Comparison of ENCODE assay signal across 7 mouse cellular contexts in genomic region chr2:90744285-90745052, GRCm38 (mm10). TPM values are rescaled to one million over a fixed set of nuclear protein-coding genes. Genes with fewer than 3 reads are reported as not detected.
A peak's percentile ranks its signal among the peaks of the same experiment; 100 is the strongest.
DNase-seq lines count a peak whose midpoint lies in the region; ATAC-seq and TF ChIP-seq lines count a peak whose summit lies in the region.

No protein-coding gene starts in this region.

- no peak for TF ChIP-seq RAD21 in CH12.LX (IDR thresholded peaks at IDR 0.05; ENCODE audit: low read depth, low read length)

- peak; percentile 61 for DNase-seq in 3T3-L1 (ENCODE audit: low read depth, low spot score)
- peak; percentile 54 for DNase-seq in CH12.LX (ENCODE audit: extremely low read depth)
- DNase-seq in embryonic facial prominence, embryonic 10.5 days (ENCODE audit: low spot score) = no peak
- DNase-seq in frontal cortex, postnatal 10 days (ENCODE audit: low spot score in 2 of 2) = no peak

- no peaks in the 10 kb centered on the region for H3K27me3 ChIP-seq in CH12.LX (replicated peaks)
- H3K27me3 ChIP-seq in embryonic facial prominence, embryonic 10.5 days (replicated peaks; ENCODE audit: low read depth, poor library complexity, severe bottlenecking) = no peaks in the 10 kb centered on the region
- no peaks in the 10 kb centered on the region for H3K27me3 ChIP-seq in hindbrain, embryonic 12.5 days
- H3K27me3 ChIP-seq in liver, embryonic 15.5 days = no peaks in the 10 kb centered on the region
- H3K27me3 ChIP-seq in stomach, embryonic 14.5 days (ENCODE audit: control insufficient read depth, insufficient read depth, low read length) = no peaks in the 10 kb centered on the region

- peak overlapping the region; percentile 21 for H3K27ac ChIP-seq in CH12.LX (ENCODE audit: insufficient read depth, low read depth)
- H3K27ac ChIP-seq in embryonic facial prominence, embryonic 10.5 days (replicated peaks) = peak overlapping the region; percentile 98
- H3K27ac ChIP-seq in hindbrain, embryonic 12.5 days = peak overlapping the region; percentile 96
- H3K27ac ChIP-seq in liver, embryonic 15.5 days (replicated peaks) = peak overlapping the region; percentile 79
- H3K27ac ChIP-seq in stomach, embryonic 14.5 days (ENCODE audit: low read length) = peak overlapping the region; percentile 80

- dilution Hi-C loops in CH12.LX (cut with MboI; ENCODE audit: extremely low pct_ligation_motif_present, extremely low pct_unique_long_range_greater_than_20kb, low sequenced_read_pairs) = no loop called here

- TF ChIP-seq CTCF in CH12.LX (conservative IDR thresholded peaks at IDR 0.05 in 1 of 2, IDR thresholded peaks at IDR 0.05 in 1 of 2; ENCODE audit: low read depth in 2 of 2, low read length in 2 of 2) = no peak

- peak overlapping the region; percentile 100 for H3K9ac ChIP-seq in CH12.LX (ENCODE audit: insufficient read depth, low read depth)
- H3K9ac ChIP-seq in hindbrain, embryonic 12.5 days = peak overlapping the region; percentile 51; the same call in 1 of the 2 replicates
- peak overlapping the region; percentile 35; the same call in 1 of the 2 replicates for H3K9ac ChIP-seq in liver, embryonic 15.5 days
- no peak overlapping the region; the same call in 1 of the 2 replicates for H3K9ac ChIP-seq in stomach, embryonic 14.5 days (replicated peaks; ENCODE audit: low read depth, low read length)

- peaks cover 7 to 20% of the 10 kb centered on the region in 2 experiments for H3K36me3 ChIP-seq in CH12.LX (replicated peaks in 1 of 2; ENCODE audit: control insufficient read depth in 1 of 2, insufficient read depth in 1 of 2, low read length in 1 of 2)
- H3K36me3 ChIP-seq in embryonic facial prominence, embryonic 10.5 days (replicated peaks) = peaks cover 25% of the 10 kb centered on the region
- H3K36me3 ChIP-seq in hindbrain, embryonic 12.5 days = peaks cover 17% of the 10 kb centered on the region
- peaks cover 19% of the 10 kb centered on the region for H3K36me3 ChIP-seq in liver, embryonic 15.5 days (replicated peaks)
- H3K36me3 ChIP-seq in stomach, embryonic 14.5 days (ENCODE audit: control insufficient read depth, insufficient read depth, low read length) = peaks cover 6% of the 10 kb centered on the region

- TF ChIP-seq POLR2A in CH12.LX (IDR thresholded peaks at IDR 0.05; ENCODE audit: low read depth, low read length) = peak; percentile 25; the same call in 1 of the 2 replicates

- in situ Hi-C loops in CH12.LX (cut with MboI; ENCODE audit: low pct_ligation_motif_present, low pct_unique_long_range_greater_than_20kb, low sequenced_read_pairs) = no loop called here

- H3K4me3 ChIP-seq in CH12.LX (replicated peaks in 1 of 3; ENCODE audit: low read depth in 2 of 3, low read length in 2 of 3, poor library complexity in 1 of 3) = peak overlapping the region; percentile 71 to 97 (median 92)
- peak overlapping the region; percentile 94 for H3K4me3 ChIP-seq in embryonic facial prominence, embryonic 10.5 days
- peak overlapping the region; percentile 95 for H3K4me3 ChIP-seq in hindbrain, embryonic 12.5 days
- peak overlapping the region; percentile 97 for H3K4me3 ChIP-seq in liver, embryonic 15.5 days (replicated peaks)
- H3K4me3 ChIP-seq in stomach, embryonic 14.5 days (ENCODE audit: low read depth, low read length) = peak overlapping the region; percentile 26

- peak; percentile 15 for ATAC-seq in hindbrain, embryonic 12.5 days (ENCODE audit: low FRiP score)
- ATAC-seq in liver, embryonic 15.5 days (ENCODE audit: insufficient read depth) = no peak
- no peak for ATAC-seq in stomach, embryonic 14.5 days (ENCODE audit: insufficient number of reproducible peaks, insufficient read depth, low FRiP score, low read depth)

- WGBS in embryonic facial prominence, embryonic 10.5 days = 67% methylated on average over 12 of the region's 12 CpGs
- 63% methylated on average over 12 of the region's 12 CpGs for WGBS in hindbrain, embryonic 12.5 days
- 49% methylated on average over 12 of the region's 12 CpGs for WGBS in liver, embryonic 15.5 days (ENCODE audit: insufficient replicate concordance)
- WGBS in stomach, embryonic 14.5 days = 60% methylated on average over 12 of the region's 12 CpGs

- H3K4me1 ChIP-seq in CH12.LX (ENCODE audit: control insufficient read depth in 1 of 2, insufficient read depth in 2 of 2) = peaks cover 6 to 18% of the 10 kb centered on the region in 2 experiments
- H3K4me1 ChIP-seq in embryonic facial prominence, embryonic 10.5 days = peaks cover 12% of the 10 kb centered on the region
- H3K4me1 ChIP-seq in hindbrain, embryonic 12.5 days = peaks cover 24% of the 10 kb centered on the region
- H3K4me1 ChIP-seq in liver, embryonic 15.5 days (replicated peaks) = peaks cover 31% of the 10 kb centered on the region
- 0 out of 2 replicates have a peak, but pooled peaks cover 10% of the 10 kb centered on the region for H3K4me1 ChIP-seq in stomach, embryonic 14.5 days (ENCODE audit: control insufficient read depth, insufficient read depth, low read length)

- H3K4me2 ChIP-seq in CH12.LX (ENCODE audit: insufficient read depth, low read depth, poor library complexity, severe bottlenecking) = peak overlapping the region; percentile 65
- peak overlapping the region; percentile 57 for H3K4me2 ChIP-seq in hindbrain, embryonic 12.5 days (replicated peaks)
- H3K4me2 ChIP-seq in liver, embryonic 15.5 days = peak overlapping the region; percentile 76
- H3K4me2 ChIP-seq in stomach, embryonic 14.5 days (replicated peaks; ENCODE audit: low read depth, low read length) = peak overlapping the region; percentile 41

- peak; percentile 49 for TF ChIP-seq EP300 in CH12.LX (IDR thresholded peaks at IDR 0.05; ENCODE audit: low read length)

- H3K79me2 ChIP-seq in CH12.LX (replicated peaks; ENCODE audit: control insufficient read depth, extremely low read depth, insufficient read depth, poor library complexity, severe bottlenecking) = peaks cover 42% of the 10 kb centered on the region

- H3K9me3 ChIP-seq in CH12.LX (replicated peaks; ENCODE audit: low read length) = no peaks in the 10 kb centered on the region
- H3K9me3 ChIP-seq in embryonic facial prominence, embryonic 10.5 days = no peaks in the 10 kb centered on the region
- H3K9me3 ChIP-seq in hindbrain, embryonic 12.5 days (replicated peaks) = no peaks in the 10 kb centered on the region
- H3K9me3 ChIP-seq in liver, embryonic 15.5 days (replicated peaks) = no peaks in the 10 kb centered on the region
- no peaks in the 10 kb centered on the region for H3K9me3 ChIP-seq in stomach, embryonic 14.5 days (ENCODE audit: control insufficient read depth, low read depth, low read length)

TF ChIP-seq in CH12.LX, 34 proteins besides CTCF, POLR2A, EP300 and RAD21 (continues in another document):
- TF ChIP-seq SMC3 (IDR thresholded peaks at IDR 0.05; ENCODE audit: low read depth, low read length) (no peak), MYC (IDR thresholded peaks at IDR 0.05; ENCODE audit: low read depth, low read length) (no peak), JUN (IDR thresholded peaks at IDR 0.05; ENCODE audit: insufficient read depth, low read depth, low read length) (no peak), USF1 (IDR thresholded peaks at IDR 0.05; ENCODE audit: low read depth, low read length) (peak; percentile 31), KAT2A (IDR thresholded peaks at IDR 0.05; ENCODE audit: insufficient replicate concordance, low read length) (no peak), JUND (conservative IDR thresholded peaks at IDR 0.05; ENCODE audit: low read depth, low read length) (0 out of 2 replicates have a peak, but pooled peaks have one; percentile 36), UBTF (IDR thresholded peaks at IDR 0.05; ENCODE audit: low read depth, low read length) (no peak), NRF1 (IDR thresholded peaks at IDR 0.05; ENCODE audit: low read depth, low read length) (no peak), ELF1 (IDR thresholded peaks at IDR 0.05; ENCODE audit: low read depth, low read length) (peak; percentile 31; the same call in 1 of the 2 replicates), ETS1 (conservative IDR thresholded peaks at IDR 0.05; ENCODE audit: low read depth, low read length) (no peak), ZMIZ1 (IDR thresholded peaks at IDR 0.05; ENCODE audit: low read depth, low read length) (no peak), MAZ (IDR thresholded peaks at IDR 0.05; ENCODE audit: low read depth, low read length) (no peak), RCOR1 (conservative IDR thresholded peaks at IDR 0.05; ENCODE audit: low read depth, low read length) (0 out of 2 replicates have a peak, but pooled peaks have one; percentile 25), GABPA (IDR thresholded peaks at IDR 0.05; ENCODE audit: insufficient replicate concordance, low read depth, low read length) (no peak), ZKSCAN1 (IDR thresholded peaks at IDR 0.05; ENCODE audit: borderline replicate concordance, low read depth, low read length) (no peak), MXI1 (IDR thresholded peaks at IDR 0.05; ENCODE audit: low read depth, low read length) (no peak), MAX (IDR thresholded peaks at IDR 0.05; ENCODE audit: low read length) (peak; percentile 39; the same call in 1 of the 2 replicates), SIN3A (IDR thresholded peaks at IDR 0.05; ENCODE audit: low read length) (no peak; the same call in 1 of the 2 replicates), BHLHE40 (IDR thresholded peaks at IDR 0.05; ENCODE audit: low read depth, low read length) (peak; percentile 66), ZC3H11A (IDR thresholded peaks at IDR 0.05; ENCODE audit: low read depth, low read length) (no peak)

RNA-seq across cellular contexts. Expression of gene Fnbp4, which starts 0.7 kb away (rescaled TPM):
- 33.6 and 41.3 TPM in 2 replicates for total RNA-seq in CH12.LX (2012; rRNA removed)
- total RNA-seq in CH12.LX (2014; rRNA removed) = 48.8 and 54.9 TPM in 2 replicates
- polyA plus RNA-seq in CH12.LX (2012; ENCODE audit: insufficient read length, low read depth) = 66.7 and 74.0 TPM in 2 replicates
- 121 and 122 TPM in 2 replicates for polyA plus RNA-seq in embryonic facial prominence, embryonic 10.5 days (2016; fragmentation: Nextera tagmentation; extraction: Ambion mirVana)
- 150 and 168 TPM in 2 replicates for polyA plus RNA-seq in hindbrain, embryonic 12.5 days (2016; fragmentation: Nextera tagmentation; extraction: Ambion mirVana)
- 27.3 and 28.0 TPM in 2 replicates for polyA plus RNA-seq in liver, embryonic 15.5 days (2015; fragmentation: Nextera tagmentation; extraction: Ambion mirVana)
- 103 and 112 TPM in 2 replicates for polyA plus RNA-seq in stomach, embryonic 14.5 days (2014; fragmentation: Nextera tagmentation; extraction: Ambion mirVana)

RNA-seq across cellular contexts. Expression of gene Agbl2, which starts 38.1 kb away (rescaled TPM):
- total RNA-seq in CH12.LX (2012; rRNA removed) (not detected in 2 replicates), CH12.LX (2014; rRNA removed) (not detected in 2 replicates)
- not detected in 2 replicates for polyA plus RNA-seq in CH12.LX (2012; ENCODE audit: insufficient read length, low read depth)
- polyA plus RNA-seq in embryonic facial prominence, embryonic 10.5 days (2016; fragmentation: Nextera tagmentation; extraction: Ambion mirVana) = 0.60 and 0.88 TPM in 2 replicates
- 1.4 and 2.1 TPM in 2 replicates for polyA plus RNA-seq in hindbrain, embryonic 12.5 days (2016; fragmentation: Nextera tagmentation; extraction: Ambion mirVana)
- polyA plus RNA-seq in liver, embryonic 15.5 days (2015; fragmentation: Nextera tagmentation; extraction: Ambion mirVana) = 0.03 TPM in 1 of 2 replicates, not detected in the other
- polyA plus RNA-seq in stomach, embryonic 14.5 days (2014; fragmentation: Nextera tagmentation; extraction: Ambion mirVana) = 0.57 and 0.68 TPM in 2 replicates

Comparison
In these comparisons a context has a peak if more than half of its experiments do, and no peak if none do; other contexts are left out.
1. DNase-seq: peak in 3T3-L1 (single experiment) and CH12.LX (single experiment); none in embryonic facial prominence, embryonic 10.5 days (single experiment) and frontal cortex, postnatal 10 days (0 of 2).
2. H3K27ac ChIP-seq: peak in every context shown above with its lines; median percentile 98 in embryonic facial prominence, embryonic 10.5 days; 96 in hindbrain, embryonic 12.5 days; 80 in stomach, embryonic 14.5 days; 79 in liver, embryonic 15.5 days; 21 in CH12.LX.
3. H3K4me3 ChIP-seq: peak in every context shown above with its lines; median percentile 97 in liver, embryonic 15.5 days; 95 in hindbrain, embryonic 12.5 days; 94 in embryonic facial prominence, embryonic 10.5 days; 92 in CH12.LX; 26 in stomach, embryonic 14.5 days.
4. Peak in every context shown above with its lines, with median percentiles within 50 percentile points of each other: H3K4me2 ChIP-seq.